Mouse (Mus musculus): ENCODE data around the gene Il9r. TPM values are rescaled to one million over a fixed set of nuclear protein-coding genes. Genes with fewer than 3 reads are reported as not detected.
A peak's percentile ranks its signal among the peaks of the same experiment; 100 is the strongest.

Il9r gene
- total RNA-seq (2021): not detected

GRCm38 (mm10) chr11:32200075-32200601 is at the start of gene Il9r:
Gene Il9r, minus strand, starts transcription at chr11:32200279.
- no peak for DNase-seq

- DNase-seq: no peak
Measured at GRCm38 (mm10) chr11:32248350-32248749, 48.3 kb upstream of the Il9r start.

GRCm38 (mm10) chr11:32247068-32247467 is 47.0 kb upstream of the Il9r start:
- DNase-seq: no peak

- DNase-seq: no peak
Measured at GRCm38 (mm10) chr11:32245614-32246013, 45.5 kb upstream of the Il9r start.

GRCm38 (mm10) chr11:32244617-32245016 is 44.5 kb upstream of the Il9r start:
- DNase-seq: no peak

GRCm38 (mm10) chr11:32244064-32244463 is 44.0 kb upstream of the Il9r start:
- no peak for DNase-seq

- DNase-seq: no peak
Measured at GRCm38 (mm10) chr11:32243205-32243955, 43.3 kb upstream of the Il9r start.

GRCm38 (mm10) chr11:32242209-32242608 is 42.1 kb upstream of the Il9r start:
- no peak for DNase-seq

- no peak for DNase-seq
Measured at GRCm38 (mm10) chr11:32241391-32241790, 41.3 kb upstream of the Il9r start.

- DNase-seq: peak; percentile 65 to 67
Measured at GRCm38 (mm10) chr11:32238093-32238860, 38.2 kb upstream of the Il9r start.

- DNase-seq: no peak
Measured at GRCm38 (mm10) chr11:32237411-32237795, 37.3 kb upstream of the Il9r start.

GRCm38 (mm10) chr11:32236712-32237410 is 36.8 kb upstream of the Il9r start:
- DNase-seq: no peak

GRCm38 (mm10) chr11:32236132-32236531 is 36.1 kb upstream of the Il9r start:
- no peak for DNase-seq

- DNase-seq: peak; percentile 65 to 78
Measured at GRCm38 (mm10) chr11:32235646-32236045, 35.6 kb upstream of the Il9r start.

- no peak for DNase-seq
Measured at GRCm38 (mm10) chr11:32234816-32235485, 34.9 kb upstream of the Il9r start.

GRCm38 (mm10) chr11:32233895-32234294 is 33.8 kb upstream of the Il9r start:
- no peak for DNase-seq

- DNase-seq: no peak
Measured at GRCm38 (mm10) chr11:32232848-32233247, 32.8 kb upstream of the Il9r start.

- DNase-seq: no peak
Measured at GRCm38 (mm10) chr11:32231125-32231524, 31.0 kb upstream of the Il9r start.

GRCm38 (mm10) chr11:32230220-32230619 is 30.1 kb upstream of the Il9r start:
- DNase-seq: no peak

- DNase-seq: no peak
Measured at GRCm38 (mm10) chr11:32228292-32228845, 28.3 kb upstream of the Il9r start.

- DNase-seq: no peak
Measured at GRCm38 (mm10) chr11:32227555-32227954, 27.5 kb upstream of the Il9r start.

GRCm38 (mm10) chr11:32227041-32227440 is 27.0 kb upstream of the Il9r start:
- DNase-seq: no peak

All from layer of hippocampus, postnatal 36 days (tissue).